8 mouse cellular contexts compared by ENCODE assay signal in genomic region chr16:94570361-94571041, GRCm38 (mm10). TPM values are rescaled to one million over a fixed set of nuclear protein-coding genes. Genes with fewer than 3 reads are reported as not detected.
DNase-seq lines count a peak whose midpoint lies in the region; ATAC-seq and TF ChIP-seq lines count a peak whose summit lies in the region.

No protein-coding gene starts in this region.

- in situ Hi-C loops in ES-E14 (cut with MboI; ENCODE audit: low sequenced_read_pairs in 2 of 2, unreplicated experiment in 2 of 2), result no loop called here

- peak overlapping the region; percentile 78 for H3K4me2 ChIP-seq in forebrain, embryonic 16.5 days (ENCODE audit: low read length)
- H3K4me2 ChIP-seq in lung, postnatal 0 days (replicated peaks; ENCODE audit: low read depth, low read length), result peak overlapping the region; percentile 75

- peak overlapping the region; percentile 100 for H3K27ac ChIP-seq in ES-E14 (ENCODE audit: insufficient read depth, low read depth, low read length, poor library complexity, severe bottlenecking)
- peak overlapping the region; percentile 100 for H3K27ac ChIP-seq in forebrain, embryonic 16.5 days (ENCODE audit: low read length)
- H3K27ac ChIP-seq in lung, postnatal 0 days (ENCODE audit: low read length), result peak overlapping the region; percentile 100

- peak; percentile 9 for ATAC-seq in forebrain, embryonic 16.5 days
- peak; percentile 6 for ATAC-seq in lung, postnatal 0 days

- peak overlapping the region; percentile 91 to 96 for H3K4me3 ChIP-seq in ES-E14 (ENCODE audit: insufficient read depth in 1 of 2, low read depth in 1 of 2, low read length in 2 of 2, poor library complexity in 1 of 2, severe bottlenecking in 1 of 2)
- peak overlapping the region; percentile 65 for H3K4me3 ChIP-seq in forebrain, embryonic 16.5 days (replicated peaks; ENCODE audit: low read length)
- peak overlapping the region; percentile 98 for H3K4me3 ChIP-seq in lung, postnatal 0 days (ENCODE audit: low read depth, low read length)

- peak overlapping the region; percentile 99 for H3K9ac ChIP-seq in ES-E14 (ENCODE audit: insufficient read depth, low read depth, low read length, poor library complexity, severe bottlenecking)
- peak overlapping the region; percentile 96 for H3K9ac ChIP-seq in forebrain, embryonic 16.5 days (replicated peaks; ENCODE audit: low read depth, low read length)
- peak overlapping the region; percentile 98 for H3K9ac ChIP-seq in lung, postnatal 0 days (replicated peaks; ENCODE audit: low read depth)

- WGBS in forebrain, embryonic 16.5 days, result under 1% methylated on average over 44 of the region's 88 CpGs
- under 1% methylated on average over 13 of the region's 88 CpGs for WGBS in lung, postnatal 0 days

- no peak for TF ChIP-seq EP300 in lung, postnatal 0 days (IDR thresholded peaks at IDR 0.05)

- intact Hi-C loops in heart, postnatal 36 days (cut with DNase I), result loop anchor here (2.0 kb wide), 1 partner anchor 48 kb away; no protein-coding TSS in a partner anchor

- TF ChIP-seq CTCF in lung, postnatal 0 days (IDR thresholded peaks at IDR 0.05), result no peak

- no peak for DNase-seq in ES-E14 (ENCODE audit: low read depth, low spot score)
- peak; percentile 75 for DNase-seq in cerebellum, adult 11-12 months
- peak; percentile 71 to 83 for DNase-seq in heart, postnatal 36 days
- peak; percentile 43 for DNase-seq in layer of hippocampus, adult 9-11 months
- DNase-seq in lung, postnatal 0 days (ENCODE audit: low spot score), result peak; percentile 77
- peak; percentile 56 for DNase-seq in ovary, postnatal 10 days (ENCODE audit: low spot score)
- peak; percentile 41 for DNase-seq in thymus, postnatal 0 days (ENCODE audit: low spot score)

- H3K9me3 ChIP-seq in ES-E14 (ENCODE audit: control insufficient read depth, insufficient read depth, low read depth, low read length), result no peaks in the 10 kb centered on the region
- H3K9me3 ChIP-seq in forebrain, embryonic 16.5 days (ENCODE audit: control insufficient read depth, low read length), result no peaks in the 10 kb centered on the region
- H3K9me3 ChIP-seq in lung, postnatal 0 days (ENCODE audit: low read length), result no peaks in the 10 kb centered on the region

- H3K36me3 ChIP-seq in ES-E14 (ENCODE audit: control insufficient read depth, insufficient read depth, low read length, poor library complexity, severe bottlenecking), result no peaks in the 10 kb centered on the region
- H3K36me3 ChIP-seq in forebrain, embryonic 16.5 days (ENCODE audit: control insufficient read depth, insufficient read depth), result no peaks in the 10 kb centered on the region
- H3K36me3 ChIP-seq in lung, postnatal 0 days (ENCODE audit: insufficient read depth, low read length), result no peaks in the 10 kb centered on the region

- no peaks in the 10 kb centered on the region for H3K27me3 ChIP-seq in forebrain, embryonic 16.5 days (replicated peaks; ENCODE audit: control insufficient read depth, insufficient read depth, low read length)
- no peaks in the 10 kb centered on the region for H3K27me3 ChIP-seq in lung, postnatal 0 days (replicated peaks; ENCODE audit: insufficient read depth, low read length)

- peaks cover 4 to 8% of the 10 kb centered on the region in 2 experiments; a peak in 2 of 4 replicates for H3K4me1 ChIP-seq in ES-E14 (ENCODE audit: control insufficient read depth in 2 of 2, insufficient read depth in 2 of 2, low read length in 2 of 2, poor library complexity in 1 of 2)
- H3K4me1 ChIP-seq in forebrain, embryonic 16.5 days (replicated peaks; ENCODE audit: control insufficient read depth, insufficient read depth, low read length), result peaks cover 36% of the 10 kb centered on the region
- peaks cover 16% of the 10 kb centered on the region for H3K4me1 ChIP-seq in lung, postnatal 0 days (ENCODE audit: insufficient read depth, low read depth, low read length)

TF ChIP-seq in ES-E14, 5 proteins besides CTCF, POLR2A, EP300 and RAD21:
- TF ChIP-seq CHD2 (IDR thresholded peaks at IDR 0.05; ENCODE audit: low read depth, low read length) (no peak), ZNF384 (IDR thresholded peaks at IDR 0.05; ENCODE audit: low read depth, low read length) (no peak), HCFC1 (IDR thresholded peaks at IDR 0.05; ENCODE audit: borderline replicate concordance, insufficient read depth, low read length) (no peak), ZC3H11A (IDR thresholded peaks at IDR 0.05; ENCODE audit: borderline replicate concordance, low read depth, low read length) (no peak)

RNA-seq across cellular contexts. Expression of gene Dyrk1a, which starts 0.7 kb away (rescaled TPM):
- 33.2 and 36.3 TPM in 2 replicates for total RNA-seq in ES-E14 (2012; rRNA removed)
- polyA plus RNA-seq in forebrain, embryonic 16.5 days (2015; fragmentation: Nextera tagmentation; extraction: Ambion mirVana), result 12.8 TPM in 2 replicates
- total RNA-seq in heart, postnatal 36 days (2021), result 10 to 100 TPM; 64.4 to 71.8 TPM
- polyA plus RNA-seq in lung, postnatal 0 days (2015; fragmentation: Nextera tagmentation; extraction: Ambion mirVana), result 7.7 and 8.0 TPM in 2 replicates
- 11.0 and 15.4 TPM in 2 replicates for polyA plus RNA-seq in thymus, postnatal 0 days (2015; fragmentation: Nextera tagmentation; extraction: Ambion mirVana)

RNA-seq across cellular contexts. Expression of gene Vps26c, which starts 43.9 kb away (rescaled TPM):
- total RNA-seq in ES-E14 (2012; rRNA removed), result 25.3 and 28.7 TPM in 2 replicates
- 85.1 and 89.6 TPM in 2 replicates for polyA plus RNA-seq in forebrain, embryonic 16.5 days (2015; fragmentation: Nextera tagmentation; extraction: Ambion mirVana)
- 10 to 100 TPM; 24.1 to 28.1 TPM for total RNA-seq in heart, postnatal 36 days (2021)
- 46.6 and 47.5 TPM in 2 replicates for polyA plus RNA-seq in lung, postnatal 0 days (2015; fragmentation: Nextera tagmentation; extraction: Ambion mirVana)
- 43.9 and 44.2 TPM in 2 replicates for polyA plus RNA-seq in thymus, postnatal 0 days (2015; fragmentation: Nextera tagmentation; extraction: Ambion mirVana)
